Mouse (Mus musculus): ENCODE data around the gene Cactin. TPM values are rescaled to one million over a fixed set of nuclear protein-coding genes. Genes with fewer than 3 reads are reported as not detected.

The Cactin gene
- polyA plus RNA-seq, 1 experiment, result 23.7 TPM

- TF ChIP-seq POLR2A (IDR thresholded peaks at IDR 0.05; ENCODE audit: low read depth, low read length), result no peak
- TF ChIP-seq CTCF (conservative IDR thresholded peaks at IDR 0.05; ENCODE audit: insufficient read depth, insufficient read length, low read depth, low read length), result no peak
- no peak overlapping the region for H3K4me3 ChIP-seq (ENCODE audit: insufficient read depth, low read depth, low read length)
- H3K27ac ChIP-seq (ENCODE audit: insufficient read depth, low read depth, low read length), result peak overlapping the region; percentile 99
- H3K36me3 ChIP-seq (ENCODE audit: control insufficient read depth, insufficient read depth, low read length), result no peaks in the 10 kb centered on the region
- peaks cover 77% of the 10 kb centered on the region for H3K4me1 ChIP-seq (ENCODE audit: control insufficient read depth, insufficient read depth, low read length)
- DNase-seq, result no peak
- 51% methylated on average over 6 of the region's 6 CpGs for WGBS
- H3K27me3 ChIP-seq (replicated peaks; ENCODE audit: control insufficient read depth, insufficient read depth, low read length), result no peaks in the 10 kb centered on the region
These were observed 23.7 kb upstream of the Cactin start for GRCm38 (mm10) chr10:81297246-81297645.

GRCm38 (mm10) chr10:81297845-81298244 lies 23.1 kb upstream of the Cactin start:
- peak; percentile 87 for DNase-seq
- Histone ChIP-seq H3K27ac (ENCODE audit: insufficient read depth, low read depth, low read length) (peak overlapping the region; percentile 99), H3K4me1 (ENCODE audit: control insufficient read depth, insufficient read depth, low read length) (peaks cover 80% of the 10 kb centered on the region), H3K27me3 (replicated peaks; ENCODE audit: control insufficient read depth, insufficient read depth, low read length) (no peaks in the 10 kb centered on the region), H3K36me3 (ENCODE audit: control insufficient read depth, insufficient read depth, low read length) (no peaks in the 10 kb centered on the region), H3K4me3 (ENCODE audit: insufficient read depth, low read depth, low read length) (peak overlapping the region; percentile 2; the same call in 1 of the 2 replicates)
- WGBS, result 23% methylated on average over 10 of the region's 10 CpGs
- TF ChIP-seq CTCF (conservative IDR thresholded peaks at IDR 0.05; ENCODE audit: insufficient read depth, insufficient read length, low read depth, low read length), result no peak
- no peak for TF ChIP-seq POLR2A (IDR thresholded peaks at IDR 0.05; ENCODE audit: low read depth, low read length)

- WGBS, result 62% methylated on average over 17 of the region's 17 CpGs
- Histone ChIP-seq H3K27ac (ENCODE audit: insufficient read depth, low read depth, low read length) (peak overlapping the region; percentile 99), H3K36me3 (ENCODE audit: control insufficient read depth, insufficient read depth, low read length) (no peaks in the 10 kb centered on the region), H3K4me3 (ENCODE audit: insufficient read depth, low read depth, low read length) (no peak overlapping the region), H3K4me1 (ENCODE audit: control insufficient read depth, insufficient read depth, low read length) (peaks cover 86% of the 10 kb centered on the region), H3K27me3 (replicated peaks; ENCODE audit: control insufficient read depth, insufficient read depth, low read length) (no peaks in the 10 kb centered on the region)
- peak; percentile 43 for DNase-seq
- TF ChIP-seq POLR2A (IDR thresholded peaks at IDR 0.05; ENCODE audit: low read depth, low read length), result no peak
- no peak for TF ChIP-seq CTCF (conservative IDR thresholded peaks at IDR 0.05; ENCODE audit: insufficient read depth, insufficient read length, low read depth, low read length)
These were observed 22.4 kb upstream of the Cactin start for GRCm38 (mm10) chr10:81298369-81299100.

- Histone ChIP-seq H3K27ac (ENCODE audit: insufficient read depth, low read depth, low read length) (peak overlapping the region; percentile 99), H3K36me3 (ENCODE audit: control insufficient read depth, insufficient read depth, low read length) (no peaks in the 10 kb centered on the region), H3K4me3 (ENCODE audit: insufficient read depth, low read depth, low read length) (peak overlapping the region; percentile 17; the same call in 1 of the 2 replicates), H3K27me3 (replicated peaks; ENCODE audit: control insufficient read depth, insufficient read depth, low read length) (no peaks in the 10 kb centered on the region), H3K4me1 (ENCODE audit: control insufficient read depth, insufficient read depth, low read length) (peaks cover 84% of the 10 kb centered on the region)
- peak; percentile 65 for TF ChIP-seq POLR2A (IDR thresholded peaks at IDR 0.05; ENCODE audit: low read depth, low read length)
- TF ChIP-seq CTCF (conservative IDR thresholded peaks at IDR 0.05; ENCODE audit: insufficient read depth, insufficient read length, low read depth, low read length), result 0 out of 2 replicates have a peak, but pooled peaks have one; percentile 0
- WGBS, result 51% methylated on average over 14 of the region's 14 CpGs
- DNase-seq, result peak; percentile 88
These were observed 21.1 kb upstream of the Cactin start for GRCm38 (mm10) chr10:81299585-81300351.

- Histone ChIP-seq H3K36me3 (ENCODE audit: control insufficient read depth, insufficient read depth, low read length) (no peaks in the 10 kb centered on the region), H3K4me3 (ENCODE audit: insufficient read depth, low read depth, low read length) (peak overlapping the region; percentile 17; the same call in 1 of the 2 replicates), H3K4me1 (ENCODE audit: control insufficient read depth, insufficient read depth, low read length) (peaks cover 77% of the 10 kb centered on the region), H3K27ac (ENCODE audit: insufficient read depth, low read depth, low read length) (peak overlapping the region; percentile 99), H3K27me3 (replicated peaks; ENCODE audit: control insufficient read depth, insufficient read depth, low read length) (no peaks in the 10 kb centered on the region)
- 42% methylated on average over 9 of the region's 9 CpGs for WGBS
- TF ChIP-seq CTCF (conservative IDR thresholded peaks at IDR 0.05; ENCODE audit: insufficient read depth, insufficient read length, low read depth, low read length) (no peak), POLR2A (IDR thresholded peaks at IDR 0.05; ENCODE audit: low read depth, low read length) (no peak)
- peak; percentile 92 for DNase-seq
These were observed 20.5 kb upstream of the Cactin start for GRCm38 (mm10) chr10:81300352-81300907.

GRCm38 (mm10) chr10:81301321-81301720 lies 19.6 kb upstream of the Cactin start:
- Histone ChIP-seq H3K4me1 (ENCODE audit: control insufficient read depth, insufficient read depth, low read length) (peaks cover 71% of the 10 kb centered on the region), H3K27me3 (replicated peaks; ENCODE audit: control insufficient read depth, insufficient read depth, low read length) (no peaks in the 10 kb centered on the region), H3K4me3 (ENCODE audit: insufficient read depth, low read depth, low read length) (no peak overlapping the region), H3K36me3 (ENCODE audit: control insufficient read depth, insufficient read depth, low read length) (no peaks in the 10 kb centered on the region), H3K27ac (ENCODE audit: insufficient read depth, low read depth, low read length) (no peak overlapping the region)
- TF ChIP-seq CTCF (conservative IDR thresholded peaks at IDR 0.05; ENCODE audit: insufficient read depth, insufficient read length, low read depth, low read length), result no peak
- TF ChIP-seq POLR2A (IDR thresholded peaks at IDR 0.05; ENCODE audit: low read depth, low read length), result no peak
- WGBS, result 65% methylated on average over 9 of the region's 9 CpGs
- DNase-seq, result no peak

Data from kidney, adult 2 months (tissue).